Mouse (Mus musculus): Measurements from ENCODE around the gene Wdfy1.

Wdfy1 gene

GRCm38 (mm10) chr1:79657411-79657810 lies 118.5 kb downstream of the Wdfy1 start:
- DNase-seq (ENCODE audit: low spot score in 2 of 2) = no peak

- DNase-seq (ENCODE audit: low spot score in 2 of 2) = no peak
Measured at GRCm38 (mm10) chr1:79655819-79656555, 120.0 kb downstream of the Wdfy1 start.

- no peak for DNase-seq (ENCODE audit: low spot score in 2 of 2)
Measured at GRCm38 (mm10) chr1:79654948-79655347, 121.0 kb downstream of the Wdfy1 start.
